29 mouse cellular contexts compared by ENCODE assay signal in genomic region chrX:78593138-78593537, GRCm38 (mm10). TPM values are rescaled to one million over a fixed set of nuclear protein-coding genes. Genes with fewer than 3 reads are reported as not detected.
A peak's percentile ranks its signal among the peaks of the same experiment; 100 is the strongest.
DNase-seq lines count a peak whose midpoint lies in the region; ATAC-seq lines count a peak whose summit lies in the region.
"Had no signal": no experiment of that assay in that cellular context is flagged by ENCODE, and none has a peak within 500 bp of the region (broad histone marks: within the 10 kb centered on the region; RNA-seq: fewer than 3 reads in every experiment).

No protein-coding gene starts in this region.

- no peaks in the 10 kb centered on the region for H3K27me3 ChIP-seq in splenic B cell, adult 2 months (ENCODE audit: control insufficient read depth, insufficient read depth, low read length, poor library complexity, severe bottlenecking)
- no peaks in the 10 kb centered on the region for H3K27me3 ChIP-seq in hindbrain, embryonic 13.5 days
- H3K27me3 ChIP-seq: embryonic facial prominence, embryonic 13.5 days; forebrain, embryonic 12.5 days; forebrain, embryonic 15.5 days; heart, embryonic 12.5 days; heart, embryonic 15.5 days; hindbrain, embryonic 15.5 days; intestine, embryonic 15.5 days had no signal

- H3K9ac ChIP-seq in hindbrain, embryonic 13.5 days = no peak overlapping the region
- H3K9ac ChIP-seq: embryonic facial prominence, embryonic 13.5 days; forebrain, embryonic 12.5 days; forebrain, embryonic 15.5 days; heart, embryonic 12.5 days; heart, embryonic 15.5 days; hindbrain, embryonic 15.5 days; intestine, embryonic 15.5 days had no signal

- ATAC-seq in megakaryocyte, adult 5-6 weeks (ENCODE audit: poor library complexity, severe bottlenecking) = 0 out of 2 replicates have a peak, but pooled peaks have one; percentile 27
- ATAC-seq in hindbrain, embryonic 13.5 days (ENCODE audit: low FRiP score) = no peak
- no peak for ATAC-seq in inflammation-experienced regulatory T-cells, adult 6 months
- ATAC-seq: CD4-positive, CD25-positive, alpha-beta regulatory T cell, adult 4 months; forebrain, embryonic 15.5 days; intestine, embryonic 15.5 days; Patski had no signal

- H3K4me1 ChIP-seq in hindbrain, embryonic 13.5 days (replicated peaks) = no peaks in the 10 kb centered on the region
- H3K4me1 ChIP-seq: embryonic facial prominence, embryonic 10.5 days; embryonic facial prominence, embryonic 13.5 days; forebrain, embryonic 12.5 days; forebrain, embryonic 15.5 days; heart, embryonic 12.5 days; heart, embryonic 15.5 days; hindbrain, embryonic 10.5 days; hindbrain, embryonic 15.5 days; intestine, embryonic 15.5 days had no signal

- no peaks in the 10 kb centered on the region for H3K36me3 ChIP-seq in splenic B cell, adult 2 months (ENCODE audit: control insufficient read depth, insufficient read depth, low read length, poor library complexity, severe bottlenecking)
- no peaks in the 10 kb centered on the region for H3K36me3 ChIP-seq in hindbrain, embryonic 13.5 days
- H3K36me3 ChIP-seq: embryonic facial prominence, embryonic 10.5 days; embryonic facial prominence, embryonic 13.5 days; forebrain, embryonic 12.5 days; forebrain, embryonic 15.5 days; heart, embryonic 12.5 days; heart, embryonic 15.5 days; hindbrain, embryonic 10.5 days; hindbrain, embryonic 15.5 days; intestine, embryonic 15.5 days had no signal

- DNase-seq in A20 (ENCODE audit: low read depth, low spot score) (peak; percentile 42), MEL-GATA-1-ER (ENCODE audit: extremely low read depth, low read depth) (peak; percentile 83)
- DNase-seq in splenic B cell, adult 2 months (ENCODE audit: low read depth, low spot score) = peak; percentile 11
- DNase-seq in layer of hippocampus, adult 9-10 months (ENCODE audit: low spot score) = no peak
- DNase-seq: adrenal gland, postnatal 14 days; cerebellum, adult 11 months; cerebellum, adult 2 months; cerebellum, adult 9-11 months; cerebellum, postnatal 25 days; embryo, embryonic 11 days; gastrocnemius, postnatal 25 days; heart, adult 2 months; heart, postnatal 10 days; heart, postnatal 36 days had no signal

- H3K4me3 ChIP-seq in hindbrain, embryonic 13.5 days = no peak overlapping the region
- H3K4me3 ChIP-seq: embryonic facial prominence, embryonic 10.5 days; embryonic facial prominence, embryonic 13.5 days; erythroblast, embryonic 14.5 days; forebrain, embryonic 12.5 days; forebrain, embryonic 15.5 days; heart, adult 2 months; heart, embryonic 12.5 days; heart, embryonic 15.5 days; hindbrain, embryonic 10.5 days; hindbrain, embryonic 15.5 days; intestine, embryonic 15.5 days had no signal

- H3K4me2 ChIP-seq in hindbrain, embryonic 13.5 days = no peak overlapping the region
- H3K4me2 ChIP-seq: embryonic facial prominence, embryonic 13.5 days; forebrain, embryonic 12.5 days; forebrain, embryonic 15.5 days; heart, embryonic 12.5 days; heart, embryonic 15.5 days; hindbrain, embryonic 15.5 days; intestine, embryonic 15.5 days had no signal

- WGBS in hindbrain, embryonic 13.5 days = 71% methylated on average over 2 of the region's 2 CpGs

- H3K27ac ChIP-seq in hindbrain, embryonic 13.5 days = no peak overlapping the region
- H3K27ac ChIP-seq: embryonic facial prominence, embryonic 10.5 days; embryonic facial prominence, embryonic 13.5 days; forebrain, embryonic 12.5 days; forebrain, embryonic 15.5 days; heart, adult 2 months; heart, embryonic 15.5 days; hindbrain, embryonic 10.5 days; hindbrain, embryonic 15.5 days; intestine, embryonic 15.5 days had no signal

- no peaks in the 10 kb centered on the region for H3K9me3 ChIP-seq in hindbrain, embryonic 13.5 days
- H3K9me3 ChIP-seq: embryonic facial prominence, embryonic 10.5 days; embryonic facial prominence, embryonic 13.5 days; forebrain, embryonic 12.5 days; forebrain, embryonic 15.5 days; heart, embryonic 12.5 days; heart, embryonic 15.5 days; hindbrain, embryonic 10.5 days; hindbrain, embryonic 15.5 days; intestine, embryonic 15.5 days had no signal

RNA-seq across cellular contexts. Expression of gene Prrg1, which starts 9.4 kb away (rescaled TPM):
- 7.5 and 8.2 TPM in 2 replicates for total RNA-seq in megakaryocyte, adult 5-6 weeks (2015)
- total RNA-seq in megakaryocyte, adult 5-6 weeks (2017) = 5.7 and 10.2 TPM in 2 replicates
- polyA plus RNA-seq in hindbrain, embryonic 13.5 days (2015; fragmentation: Nextera tagmentation; extraction: Ambion mirVana) = 6.1 and 6.4 TPM in 2 replicates
- polyA plus RNA-seq in inflammation-experienced regulatory T-cells, adult 6 months (2017; shearing (Covaris generic)) = 1 to 10 TPM; 6.2 to 7.4 (median 6.5) TPM
- polyA plus RNA-seq: erythroblast, embryonic 14.5 days had no signal
